In the genomic region with DNA sequence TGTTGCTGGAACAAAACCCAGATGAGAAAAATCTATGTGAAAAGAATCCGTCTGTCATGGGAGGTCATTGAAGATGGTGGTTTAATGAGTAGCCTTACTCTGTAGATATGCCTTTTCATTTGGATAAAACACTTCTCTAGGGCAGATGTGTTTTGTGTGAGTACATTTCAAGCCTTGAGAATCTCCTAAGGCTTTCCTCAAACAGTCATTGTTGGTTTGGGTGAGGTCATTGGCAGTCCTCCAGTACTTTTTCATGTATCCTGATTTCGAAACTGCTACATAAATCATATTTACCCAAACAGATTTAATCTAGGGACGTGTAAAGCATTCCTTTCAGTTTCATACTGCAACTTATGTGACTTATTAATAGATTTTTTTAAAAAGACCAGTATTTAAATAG, we compare ENCODE assay signal across 15 mouse cellular contexts. TPM values are rescaled to one million over a fixed set of nuclear protein-coding genes. Genes with fewer than 3 reads are reported as not detected.
DNase-seq lines count a peak whose midpoint lies in the region.
"Had no signal": no experiment of that assay in that cellular context is flagged by ENCODE, and none has a peak within 500 bp of the region (broad histone marks: within the 10 kb centered on the region; RNA-seq: fewer than 3 reads in every experiment).

No protein-coding gene starts in this region.

- H3K4me1 ChIP-seq in midbrain, embryonic 10.5 days = no peaks in the 10 kb centered on the region
- H3K4me1 ChIP-seq: hindbrain, embryonic 10.5 days; neural tube, embryonic 13.5 days had no signal

- 90% methylated on average over 3 of the region's 3 CpGs for WGBS in midbrain, embryonic 10.5 days

- no peak overlapping the region for H3K27ac ChIP-seq in midbrain, embryonic 10.5 days (replicated peaks)
- H3K27ac ChIP-seq: heart, embryonic 10.5 days; hindbrain, embryonic 10.5 days; neural tube, embryonic 13.5 days had no signal

- H3K36me3 ChIP-seq in midbrain, embryonic 10.5 days = no peaks in the 10 kb centered on the region
- H3K36me3 ChIP-seq: heart, embryonic 10.5 days; hindbrain, embryonic 10.5 days; neural tube, embryonic 13.5 days had no signal

- no peaks in the 10 kb centered on the region for H3K27me3 ChIP-seq in midbrain, embryonic 10.5 days (ENCODE audit: low read depth, poor library complexity, severe bottlenecking)
- H3K27me3 ChIP-seq: CH12.LX had no signal

- DNase-seq in kidney, adult 9 months = peak; percentile 34
- DNase-seq in kidney, adult 18-20 months = no peak
- DNase-seq in 3T3-L1 (ENCODE audit: low read depth, low spot score) = peak; percentile 92
- DNase-seq in fat pad, adult 2 months (ENCODE audit: extremely low read depth, low read depth, low spot score) = peak; percentile 52
- DNase-seq in lung, postnatal 36 days = peak; percentile 82
- DNase-seq in thymus, adult 18-20 months = no peak
- no peak for DNase-seq in midbrain, embryonic 10.5 days (ENCODE audit: low spot score)
- DNase-seq: cerebellum, adult 8-10 months; retina, postnatal 1 day; spleen, adult 18-20 months had no signal

- H3K4me3 ChIP-seq in midbrain, embryonic 10.5 days = no peak overlapping the region
- H3K4me3 ChIP-seq: erythroblast, embryonic 14.5 days; heart, embryonic 10.5 days; hindbrain, embryonic 10.5 days; neural tube, embryonic 13.5 days had no signal

- no peaks in the 10 kb centered on the region for H3K9me3 ChIP-seq in midbrain, embryonic 10.5 days (replicated peaks)
- H3K9me3 ChIP-seq: heart, embryonic 10.5 days; hindbrain, embryonic 10.5 days; neural tube, embryonic 13.5 days had no signal

RNA-seq across cellular contexts. Expression of gene Cdca7l, which starts 24.3 kb away (rescaled TPM):
- polyA plus RNA-seq in midbrain, embryonic 10.5 days (2016; fragmentation: Nextera tagmentation; extraction: Ambion mirVana) = 46.2 and 55.8 TPM in 2 replicates

Comparison
In these comparisons a context has a peak if more than half of its experiments do, and no peak if none do; other contexts are left out.
1. DNase-seq: peak in kidney, adult 9 months (single experiment), 3T3-L1 (single experiment), fat pad, adult 2 months (single experiment) and lung, postnatal 36 days (single experiment); none in kidney, adult 18-20 months (single experiment), thymus, adult 18-20 months (0 of 2) and midbrain, embryonic 10.5 days (single experiment).